Mouse (Mus musculus): ENCODE results near the gene Fgfr2. TPM values are rescaled to one million over a fixed set of nuclear protein-coding genes. Genes with fewer than 3 reads are reported as not detected.

The Fgfr2 gene
- total and polyA plus RNA-seq, 2 experiments from 2014 or later: 12.1 to 32.6 TPM

GRCm38 (mm10) chr7:132713483-132714126, 409.5 kb downstream of the Fgfr2 start:
- DNase-seq (ENCODE audit: low spot score) (peak; percentile 19), ATAC-seq (ENCODE audit: low FRiP score) (no peak)
- no peak for TF ChIP-seq CTCF (IDR thresholded peaks at IDR 0.05)
- WGBS: 74% methylated on average over 8 of the region's 8 CpGs
- H3K9ac ChIP-seq (replicated peaks; ENCODE audit: low read length, poor library complexity, severe bottlenecking): no peak overlapping the region
- peaks cover 8% of the 10 kb centered on the region for H3K4me1 ChIP-seq (ENCODE audit: insufficient read depth, low read length)
- H3K4me3 ChIP-seq (ENCODE audit: low read depth, low read length): no peak overlapping the region
- H3K27ac ChIP-seq (ENCODE audit: low read depth, low read length): peak overlapping the region; percentile 67
- H3K36me3 ChIP-seq (ENCODE audit: insufficient read depth, low read length): no peaks in the 10 kb centered on the region
- H3K9me3 ChIP-seq (ENCODE audit: low read length): no peaks in the 10 kb centered on the region
- no peaks in the 10 kb centered on the region for H3K27me3 ChIP-seq (ENCODE audit: insufficient read depth, low read length)
- no peak overlapping the region for H3K4me2 ChIP-seq (ENCODE audit: low read depth, low read length, poor library complexity, severe bottlenecking)

- Histone ChIP-seq H3K27ac (ENCODE audit: low read depth, low read length) (no peak overlapping the region), H3K9ac (replicated peaks; ENCODE audit: low read length, poor library complexity, severe bottlenecking) (no peak overlapping the region), H3K36me3 (ENCODE audit: insufficient read depth, low read length) (no peaks in the 10 kb centered on the region), H3K9me3 (ENCODE audit: low read length) (no peaks in the 10 kb centered on the region), H3K27me3 (ENCODE audit: insufficient read depth, low read length) (no peaks in the 10 kb centered on the region), H3K4me1 (ENCODE audit: insufficient read depth, low read length) (peaks cover 8% of the 10 kb centered on the region), H3K4me3 (ENCODE audit: low read depth, low read length) (no peak overlapping the region), H3K4me2 (ENCODE audit: low read depth, low read length, poor library complexity, severe bottlenecking) (no peak overlapping the region)
- WGBS: 87% methylated on average over 7 of the region's 7 CpGs
- no peak for TF ChIP-seq CTCF (IDR thresholded peaks at IDR 0.05)
- DNase-seq (ENCODE audit: low spot score): no peak
- ATAC-seq (ENCODE audit: low FRiP score): no peak
Measured at GRCm38 (mm10) chr7:132712956-132713355, 410.2 kb downstream of the Fgfr2 start.

- DNase-seq (ENCODE audit: low spot score) (peak; percentile 29), ATAC-seq (ENCODE audit: low FRiP score) (0 out of 2 replicates have a peak, but pooled peaks have one; percentile 32)
- Histone ChIP-seq H3K27ac (ENCODE audit: low read depth, low read length) (0 out of 2 replicates have a peak overlapping the region, but pooled peaks have one; percentile 18), H3K9me3 (ENCODE audit: low read length) (no peaks in the 10 kb centered on the region), H3K4me3 (ENCODE audit: low read depth, low read length) (no peak overlapping the region), H3K27me3 (ENCODE audit: insufficient read depth, low read length) (no peaks in the 10 kb centered on the region), H3K36me3 (ENCODE audit: insufficient read depth, low read length) (no peaks in the 10 kb centered on the region), H3K4me1 (ENCODE audit: insufficient read depth, low read length) (peaks cover 8% of the 10 kb centered on the region), H3K4me2 (ENCODE audit: low read depth, low read length, poor library complexity, severe bottlenecking) (no peak overlapping the region), H3K9ac (replicated peaks; ENCODE audit: low read length, poor library complexity, severe bottlenecking) (no peak overlapping the region)
- no peak for TF ChIP-seq CTCF (IDR thresholded peaks at IDR 0.05)
- 50% methylated on average over 16 of the region's 16 CpGs for WGBS
Measured at GRCm38 (mm10) chr7:132712044-132712708, 411.0 kb downstream of the Fgfr2 start.

GRCm38 (mm10) chr7:132711579-132711978, 411.6 kb downstream of the Fgfr2 start:
- ATAC-seq (ENCODE audit: low FRiP score): no peak
- Histone ChIP-seq H3K4me1 (ENCODE audit: insufficient read depth, low read length) (peaks cover 8% of the 10 kb centered on the region), H3K4me3 (ENCODE audit: low read depth, low read length) (no peak overlapping the region), H3K9ac (replicated peaks; ENCODE audit: low read length, poor library complexity, severe bottlenecking) (no peak overlapping the region), H3K27me3 (ENCODE audit: insufficient read depth, low read length) (no peaks in the 10 kb centered on the region), H3K9me3 (ENCODE audit: low read length) (no peaks in the 10 kb centered on the region), H3K36me3 (ENCODE audit: insufficient read depth, low read length) (no peaks in the 10 kb centered on the region), H3K27ac (ENCODE audit: low read depth, low read length) (no peak overlapping the region), H3K4me2 (ENCODE audit: low read depth, low read length, poor library complexity, severe bottlenecking) (no peak overlapping the region)
- no peak for DNase-seq (ENCODE audit: low spot score)
- WGBS: 86% methylated on average over 9 of the region's 9 CpGs
- no peak for TF ChIP-seq CTCF (IDR thresholded peaks at IDR 0.05)

GRCm38 (mm10) chr7:132705130-132705529, 418.0 kb downstream of the Fgfr2 start:
- no peak for ATAC-seq (ENCODE audit: low FRiP score)
- 91% methylated on average over 7 of the region's 7 CpGs for WGBS

GRCm38 (mm10) chr7:132704310-132704875, 418.8 kb downstream of the Fgfr2 start:
- no peaks in the 10 kb centered on the region for H3K4me1 ChIP-seq (ENCODE audit: insufficient read depth, low read length)
- WGBS: 88% methylated on average over 8 of the region's 8 CpGs
- H3K9ac ChIP-seq (replicated peaks; ENCODE audit: low read length, poor library complexity, severe bottlenecking): no peak overlapping the region
- ATAC-seq (ENCODE audit: low FRiP score) (no peak), DNase-seq (ENCODE audit: low spot score) (peak; percentile 4)
- no peaks in the 10 kb centered on the region for H3K27me3 ChIP-seq (ENCODE audit: insufficient read depth, low read length)
- H3K36me3 ChIP-seq (ENCODE audit: insufficient read depth, low read length): no peaks in the 10 kb centered on the region
- no peak overlapping the region for H3K27ac ChIP-seq (ENCODE audit: low read depth, low read length)
- H3K4me2 ChIP-seq (ENCODE audit: low read depth, low read length, poor library complexity, severe bottlenecking): no peak overlapping the region
- no peak for TF ChIP-seq CTCF (IDR thresholded peaks at IDR 0.05)
- no peak overlapping the region for H3K4me3 ChIP-seq (ENCODE audit: low read depth, low read length)
- H3K9me3 ChIP-seq (ENCODE audit: low read length): no peaks in the 10 kb centered on the region

More at GRCm38 (mm10) chr7:132705130-132705529, 418.0 kb downstream of the Fgfr2 start:
- H3K4me3 ChIP-seq (ENCODE audit: low read depth, low read length): no peak overlapping the region
- TF ChIP-seq CTCF (IDR thresholded peaks at IDR 0.05): peak; percentile 20; the same call in 1 of the 2 replicates
- H3K27me3 ChIP-seq (ENCODE audit: insufficient read depth, low read length): no peaks in the 10 kb centered on the region
- H3K9ac ChIP-seq (replicated peaks; ENCODE audit: low read length, poor library complexity, severe bottlenecking): no peak overlapping the region
- H3K4me2 ChIP-seq (ENCODE audit: low read depth, low read length, poor library complexity, severe bottlenecking): no peak overlapping the region
- no peaks in the 10 kb centered on the region for H3K9me3 ChIP-seq (ENCODE audit: low read length)
- H3K4me1 ChIP-seq (ENCODE audit: insufficient read depth, low read length): no peaks in the 10 kb centered on the region
- no peak for DNase-seq (ENCODE audit: low spot score)
- H3K36me3 ChIP-seq (ENCODE audit: insufficient read depth, low read length): no peaks in the 10 kb centered on the region
- no peak overlapping the region for H3K27ac ChIP-seq (ENCODE audit: low read depth, low read length)

All from midbrain, postnatal 0 days (tissue).